ENCODE assay signal across 8 mouse cellular contexts in the genomic region with DNA sequence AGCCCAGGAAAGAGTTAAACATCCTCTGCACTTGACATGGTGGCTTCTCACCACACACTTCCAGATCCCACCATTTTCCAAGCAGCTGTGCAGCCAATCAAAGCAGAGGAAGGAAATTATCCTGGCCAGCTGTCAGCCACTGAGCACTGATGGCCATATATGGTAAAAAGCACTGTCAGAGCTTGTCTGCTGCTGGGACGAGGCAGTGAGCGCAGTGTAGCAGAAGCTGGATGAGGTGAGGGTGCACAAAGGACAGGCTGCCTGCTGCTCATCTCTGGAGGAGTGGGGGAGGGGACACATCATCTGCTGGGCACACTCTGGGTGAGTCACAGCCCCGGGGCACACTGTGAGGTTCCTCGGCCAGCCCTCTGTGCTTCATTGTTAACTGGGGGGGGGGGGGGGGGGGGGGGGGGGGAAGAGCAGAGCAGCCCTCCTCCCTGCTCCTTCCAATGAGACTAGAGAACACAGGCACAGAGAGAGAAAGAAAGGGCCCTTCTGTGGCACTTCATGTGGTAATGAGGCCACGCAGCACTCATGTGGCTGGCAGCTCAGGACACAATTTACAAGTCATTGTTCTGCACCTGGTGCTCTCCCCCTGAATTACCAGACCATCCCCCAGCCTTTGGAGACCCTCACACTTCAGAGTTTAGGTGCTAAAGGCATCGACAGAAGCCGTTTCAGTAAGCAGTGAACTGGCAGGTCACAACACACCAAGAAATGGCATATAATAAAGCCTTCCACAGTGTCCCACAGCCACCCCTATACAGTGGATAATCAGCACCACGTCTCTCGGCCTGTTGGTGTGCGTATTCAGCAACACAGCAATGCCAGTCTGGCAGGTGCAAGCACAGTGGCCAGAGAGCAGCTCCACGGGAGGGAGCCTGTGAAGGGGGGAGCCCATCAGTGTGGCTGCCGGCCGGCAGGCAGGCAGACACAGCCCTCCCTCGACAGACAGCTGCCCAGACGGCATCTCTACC. TPM values are rescaled to one million over a fixed set of nuclear protein-coding genes. Genes with fewer than 3 reads are reported as not detected.
DNase-seq lines count a peak whose midpoint lies in the region; ATAC-seq lines count a peak whose summit lies in the region.

No protein-coding gene starts in this region.

- peak; percentile 87 for ATAC-seq in hindbrain, embryonic 12.5 days (ENCODE audit: low FRiP score)

- peak overlapping the region; percentile 21 for H3K4me3 ChIP-seq in brown adipose tissue, adult 24 weeks (ENCODE audit: insufficient read depth, low read depth, low read length)
- H3K4me3 ChIP-seq in hindbrain, embryonic 12.5 days, result peak overlapping the region; percentile 13; the same call in 1 of the 2 replicates

- peaks cover 53% of the 10 kb centered on the region for H3K4me1 ChIP-seq in brown adipose tissue, adult 24 weeks (ENCODE audit: control insufficient read depth, insufficient read depth, insufficient read length, low read length)
- peaks cover 86% of the 10 kb centered on the region for H3K4me1 ChIP-seq in hindbrain, embryonic 12.5 days

- H3K4me2 ChIP-seq in hindbrain, embryonic 12.5 days (replicated peaks), result peak overlapping the region; percentile 44

- peak; percentile 100 for DNase-seq in Muller cell, postnatal 12 days (ENCODE audit: inconsistent ontology term)
- peak; percentile 78 for DNase-seq in forelimb bud, embryonic 11.5 days (ENCODE audit: low read depth, low spot score)
- peak; percentile 57 to 72 for DNase-seq in layer of hippocampus, postnatal 14 days (ENCODE audit: low spot score in 2 of 2)
- peak; percentile 89 for DNase-seq in lung, postnatal 10 days
- DNase-seq in ovary, postnatal 14 days (ENCODE audit: low spot score), result peak; percentile 31
- DNase-seq in spleen, postnatal 14 days (ENCODE audit: low spot score in 2 of 2), result no peak

- H3K9me3 ChIP-seq in hindbrain, embryonic 12.5 days (replicated peaks), result no peaks in the 10 kb centered on the region

- H3K27me3 ChIP-seq in hindbrain, embryonic 12.5 days, result no peaks in the 10 kb centered on the region

- H3K9ac ChIP-seq in hindbrain, embryonic 12.5 days, result peak overlapping the region; percentile 58

- peak overlapping the region; percentile 76 for H3K27ac ChIP-seq in brown adipose tissue, adult 24 weeks (replicated peaks; ENCODE audit: low read depth, low read length)
- peak overlapping the region; percentile 98 for H3K27ac ChIP-seq in hindbrain, embryonic 12.5 days

- H3K36me3 ChIP-seq in hindbrain, embryonic 12.5 days, result peaks cover 16% of the 10 kb centered on the region

- 4% methylated on average over 13 of the region's 15 CpGs for WGBS in hindbrain, embryonic 12.5 days

RNA-seq across cellular contexts. Expression of gene Coro1c, which starts 35.3 kb away (rescaled TPM):
- polyA plus RNA-seq in brown adipose tissue, adult 24 weeks (2012; ENCODE audit: insufficient read depth, insufficient read length, missing spikeins), result 12.6 and 19.9 TPM in 2 replicates
- polyA plus RNA-seq in hindbrain, embryonic 12.5 days (2016; fragmentation: Nextera tagmentation; extraction: Ambion mirVana), result 226 and 233 TPM in 2 replicates
- 10 to 100 TPM; 87.9 to 94.2 TPM for total RNA-seq in layer of hippocampus, postnatal 14 days (2021)

RNA-seq across cellular contexts. Expression of gene Selplg, which starts 40.8 kb away (rescaled TPM):
- polyA plus RNA-seq in brown adipose tissue, adult 24 weeks (2012; ENCODE audit: insufficient read depth, insufficient read length, missing spikeins), result 5.5 and 6.0 TPM in 2 replicates
- polyA plus RNA-seq in hindbrain, embryonic 12.5 days (2016; fragmentation: Nextera tagmentation; extraction: Ambion mirVana), result 1.3 and 2.3 TPM in 2 replicates
- 10 to 100 TPM; 26.5 to 29.3 TPM for total RNA-seq in layer of hippocampus, postnatal 14 days (2021)

Comparison
In these comparisons a context has a peak if more than half of its experiments do, and no peak if none do; other contexts are left out.
1. DNase-seq: peak in Muller cell, postnatal 12 days (single experiment), forelimb bud, embryonic 11.5 days (single experiment), layer of hippocampus, postnatal 14 days (2 of 2), lung, postnatal 10 days (single experiment) and ovary, postnatal 14 days (single experiment); none in spleen, postnatal 14 days (0 of 2).
2. RNA of gene Coro1c, which starts 35.3 kb away (polyA plus RNA-seq): 226 to 233 TPM in hindbrain, embryonic 12.5 days; 12.6 to 19.9 TPM in brown adipose tissue, adult 24 weeks; every median in the first group is over 10 times any median in the second.